Mouse (Mus musculus): ENCODE results near the gene Dnah9.

DNA sequence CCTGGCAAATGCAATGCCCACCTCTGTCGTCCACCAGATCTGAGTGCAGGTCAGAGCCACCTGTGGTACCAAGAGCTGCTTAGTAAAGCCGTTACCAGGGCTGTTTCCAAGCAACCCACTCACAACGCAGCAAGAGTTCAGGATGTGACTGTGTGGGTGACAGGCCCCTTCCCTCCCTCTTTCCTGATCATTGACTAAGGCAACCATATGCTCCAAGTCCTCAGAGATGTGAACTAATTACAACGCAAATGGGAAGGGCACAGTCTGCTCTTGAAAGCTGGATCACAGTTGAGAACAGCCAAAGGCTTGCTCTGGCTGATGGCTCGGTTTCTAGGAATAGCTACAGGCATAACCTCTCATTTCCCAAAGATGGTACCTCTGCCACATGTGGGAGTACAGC is 95.4 kb downstream of the Dnah9 start:
- TF ChIP-seq CTCF (IDR thresholded peaks at IDR 0.05; ENCODE audit: insufficient read depth, low read depth, low read length) (no peak), POLR2A (IDR thresholded peaks at IDR 0.05; ENCODE audit: insufficient read depth, low read depth, low read length) (no peak)
